Mouse (Mus musculus): ENCODE data around the gene Acss2.
"Not testable (repeated sequence)": the region's sequence is repeated elsewhere in the genome, so short reads cannot be mapped to it uniquely, and the experiment has no call there.

Acss2 gene

GRCm38 (mm10) chr2:155590876-155591275 is 73.1 kb downstream of the Acss2 start:
- DNase-seq: no peak

GRCm38 (mm10) chr2:155591676-155592075 is 73.9 kb downstream of the Acss2 start:
- no peak for DNase-seq

GRCm38 (mm10) chr2:155592137-155592853 is 74.5 kb downstream of the Acss2 start, which contains the start of gene Gss:
Gene Gss (minus strand): TSS chr2:155592810.
- DNase-seq: peak; percentile 99 to 100

GRCm38 (mm10) chr2:155592854-155593283 is 75.1 kb downstream of the Acss2 start:
- DNase-seq: no peak

- no peak for DNase-seq
Measured at GRCm38 (mm10) chr2:155595516-155595915, 77.8 kb downstream of the Acss2 start.

- no peak for DNase-seq
Measured at GRCm38 (mm10) chr2:155603707-155604106, 86.0 kb downstream of the Acss2 start.

GRCm38 (mm10) chr2:155604560-155605235 is 87.0 kb downstream of the Acss2 start:
- DNase-seq: no peak

GRCm38 (mm10) chr2:155605236-155605589 is 87.5 kb downstream of the Acss2 start:
- DNase-seq: not testable (repeated sequence)

- DNase-seq: peak; percentile 71 to 83
Measured at GRCm38 (mm10) chr2:155606360-155606759, 88.6 kb downstream of the Acss2 start.

GRCm38 (mm10) chr2:155610978-155611377 is 93.2 kb downstream of the Acss2 start, which contains the start of gene Myh7b:
Gene Myh7b (plus strand): TSS chr2:155611212.
- no peak for DNase-seq

GRCm38 (mm10) chr2:155611834-155612550 is 94.2 kb downstream of the Acss2 start:
- no peak for DNase-seq

- peak; percentile 80 to 87 for DNase-seq
Measured at GRCm38 (mm10) chr2:155613326-155613755, 95.6 kb downstream of the Acss2 start.

GRCm38 (mm10) chr2:155613953-155614352 is 96.2 kb downstream of the Acss2 start:
- no peak for DNase-seq

GRCm38 (mm10) chr2:155616971-155617370 is 99.2 kb downstream of the Acss2 start:
- DNase-seq: no peak

GRCm38 (mm10) chr2:155619817-155620216 is 102.1 kb downstream of the Acss2 start:
- peak; percentile 93 to 97 for DNase-seq

- peak in 1 of 2 experiments; percentile 10 for DNase-seq
Measured at GRCm38 (mm10) chr2:155622606-155623005, 104.9 kb downstream of the Acss2 start.

- DNase-seq: no peak
Measured at GRCm38 (mm10) chr2:155623996-155624395, 106.2 kb downstream of the Acss2 start.

- peak; percentile 38 to 57 for DNase-seq
Measured at GRCm38 (mm10) chr2:155624730-155625129, 107.0 kb downstream of the Acss2 start.

GRCm38 (mm10) chr2:155626277-155626676 is 108.5 kb downstream of the Acss2 start:
- DNase-seq: no peak

GRCm38 (mm10) chr2:155627030-155627738 is 109.4 kb downstream of the Acss2 start:
- DNase-seq: peak; percentile 84 to 89

- DNase-seq: no peak
Measured at GRCm38 (mm10) chr2:155628112-155628511, 110.4 kb downstream of the Acss2 start.

GRCm38 (mm10) chr2:155628519-155628918 is 110.8 kb downstream of the Acss2 start:
- peak in 1 of 2 experiments; percentile 27 for DNase-seq

- peak; percentile 84 for DNase-seq
Measured at GRCm38 (mm10) chr2:155629231-155629661, 111.5 kb downstream of the Acss2 start.

Measured in cerebellum, postnatal 25 days (tissue).